Comparison of ENCODE assay signal across 16 mouse cellular contexts in genomic region chr2:7115801-7116200, GRCm38 (mm10).
DNase-seq lines count a peak whose midpoint lies in the region; ATAC-seq and TF ChIP-seq lines count a peak whose summit lies in the region.
"Had no signal": no experiment of that assay in that cellular context is flagged by ENCODE, and none has a peak within 500 bp of the region (broad histone marks: within the 10 kb centered on the region; RNA-seq: fewer than 3 reads in every experiment).

No protein-coding gene starts in this region.

- no peaks in the 10 kb centered on the region for H3K4me1 ChIP-seq in hindbrain, embryonic 11.5 days (replicated peaks; ENCODE audit: control insufficient read depth, insufficient read depth, low read length)
- H3K4me1 ChIP-seq in hindbrain, embryonic 13.5 days (replicated peaks) = peaks cover 14% of the 10 kb centered on the region
- H3K4me1 ChIP-seq in lung, postnatal 0 days (ENCODE audit: insufficient read depth, low read depth, low read length) = no peaks in the 10 kb centered on the region
- peaks cover 20% of the 10 kb centered on the region for H3K4me1 ChIP-seq in neural tube, embryonic 13.5 days (replicated peaks)
- H3K4me1 ChIP-seq: limb, embryonic 13.5 days; lung, embryonic 15.5 days had no signal

- no peak for TF ChIP-seq CTCF in lung, postnatal 0 days (IDR thresholded peaks at IDR 0.05)

- no peak for TF ChIP-seq EP300 in lung, postnatal 0 days (IDR thresholded peaks at IDR 0.05)

- H3K27ac ChIP-seq in hindbrain, embryonic 11.5 days (ENCODE audit: low read depth, low read length) = no peak overlapping the region
- H3K27ac ChIP-seq in hindbrain, embryonic 13.5 days = no peak overlapping the region
- H3K27ac ChIP-seq in lung, postnatal 0 days (ENCODE audit: low read length) = no peak overlapping the region
- H3K27ac ChIP-seq in neural tube, embryonic 13.5 days (replicated peaks) = no peak overlapping the region
- H3K27ac ChIP-seq: embryonic facial prominence, embryonic 12.5 days; forebrain, embryonic 15.5 days; limb, embryonic 13.5 days; lung, embryonic 15.5 days had no signal

- H3K4me3 ChIP-seq in hindbrain, embryonic 11.5 days (ENCODE audit: low read depth, low read length) = no peak overlapping the region
- H3K4me3 ChIP-seq in hindbrain, embryonic 13.5 days = no peak overlapping the region
- H3K4me3 ChIP-seq in lung, postnatal 0 days (ENCODE audit: low read depth, low read length) = no peak overlapping the region
- H3K4me3 ChIP-seq in neural tube, embryonic 13.5 days = no peak overlapping the region
- H3K4me3 ChIP-seq: embryonic facial prominence, embryonic 12.5 days; forebrain, embryonic 15.5 days; limb, embryonic 13.5 days; lung, embryonic 15.5 days had no signal

- no peak overlapping the region for H3K4me2 ChIP-seq in hindbrain, embryonic 11.5 days (replicated peaks; ENCODE audit: low read depth, low read length)
- no peak overlapping the region for H3K4me2 ChIP-seq in hindbrain, embryonic 13.5 days
- H3K4me2 ChIP-seq in lung, postnatal 0 days (replicated peaks; ENCODE audit: low read depth, low read length) = no peak overlapping the region
- no peak overlapping the region for H3K4me2 ChIP-seq in neural tube, embryonic 13.5 days
- H3K4me2 ChIP-seq: embryonic facial prominence, embryonic 12.5 days; forebrain, embryonic 15.5 days; limb, embryonic 13.5 days; lung, embryonic 15.5 days had no signal

- H3K9me3 ChIP-seq in hindbrain, embryonic 11.5 days (ENCODE audit: control insufficient read depth, low read length) = no peaks in the 10 kb centered on the region
- no peaks in the 10 kb centered on the region for H3K9me3 ChIP-seq in hindbrain, embryonic 13.5 days
- H3K9me3 ChIP-seq in lung, postnatal 0 days (ENCODE audit: low read length) = no peaks in the 10 kb centered on the region
- H3K9me3 ChIP-seq in neural tube, embryonic 13.5 days = no peaks in the 10 kb centered on the region
- H3K9me3 ChIP-seq: embryonic facial prominence, embryonic 12.5 days; forebrain, embryonic 15.5 days; limb, embryonic 13.5 days; lung, embryonic 15.5 days had no signal

- WGBS in hindbrain, embryonic 11.5 days = 16% methylated on average over 2 of the region's 2 CpGs
- 20% methylated on average over 2 of the region's 2 CpGs for WGBS in hindbrain, embryonic 13.5 days
- 34% methylated on average over 2 of the region's 2 CpGs for WGBS in lung, postnatal 0 days
- WGBS in neural tube, embryonic 13.5 days = 10% methylated on average over 2 of the region's 2 CpGs

- peak; percentile 24 for DNase-seq in hindbrain, embryonic 11.5 days (ENCODE audit: low spot score)
- no peak for DNase-seq in lung, postnatal 0 days (ENCODE audit: low spot score)
- no peak for DNase-seq in lung, postnatal 25 days (ENCODE audit: low spot score)
- DNase-seq in brain, adult 2 months (ENCODE audit: low read depth, low spot score) = peak; percentile 70
- DNase-seq in testis, postnatal 14 days (ENCODE audit: low spot score) = no peak
- no peak for DNase-seq in adrenal gland, postnatal 36 days
- DNase-seq: cerebellum, adult 11-12 months; gastrocnemius, postnatal 25 days; spleen, adult 18-20 months had no signal

- H3K9ac ChIP-seq in hindbrain, embryonic 11.5 days (ENCODE audit: low read depth, low read length) = no peak overlapping the region
- no peak overlapping the region for H3K9ac ChIP-seq in hindbrain, embryonic 13.5 days
- H3K9ac ChIP-seq in lung, postnatal 0 days (replicated peaks; ENCODE audit: low read depth) = no peak overlapping the region
- H3K9ac ChIP-seq in neural tube, embryonic 13.5 days = no peak overlapping the region
- H3K9ac ChIP-seq: embryonic facial prominence, embryonic 12.5 days; forebrain, embryonic 15.5 days; limb, embryonic 13.5 days; lung, embryonic 15.5 days had no signal

- no peaks in the 10 kb centered on the region for H3K27me3 ChIP-seq in hindbrain, embryonic 11.5 days (ENCODE audit: control insufficient read depth, insufficient read depth, low read length)
- H3K27me3 ChIP-seq in hindbrain, embryonic 13.5 days = 0 out of 2 replicates have a peak, but pooled peaks cover 3% of the 10 kb centered on the region
- H3K27me3 ChIP-seq in lung, postnatal 0 days (replicated peaks; ENCODE audit: insufficient read depth, low read length) = no peaks in the 10 kb centered on the region
- H3K27me3 ChIP-seq in neural tube, embryonic 13.5 days = no peaks in the 10 kb centered on the region
- H3K27me3 ChIP-seq: embryonic facial prominence, embryonic 12.5 days; forebrain, embryonic 15.5 days; limb, embryonic 13.5 days; lung, embryonic 15.5 days had no signal

- no peaks in the 10 kb centered on the region for H3K36me3 ChIP-seq in hindbrain, embryonic 11.5 days (ENCODE audit: control insufficient read depth, insufficient read depth, low read length)
- no peaks in the 10 kb centered on the region for H3K36me3 ChIP-seq in hindbrain, embryonic 13.5 days
- H3K36me3 ChIP-seq in lung, postnatal 0 days (ENCODE audit: insufficient read depth, low read length) = no peaks in the 10 kb centered on the region
- no peaks in the 10 kb centered on the region for H3K36me3 ChIP-seq in neural tube, embryonic 13.5 days
- H3K36me3 ChIP-seq: embryonic facial prominence, embryonic 12.5 days; forebrain, embryonic 15.5 days; limb, embryonic 13.5 days; lung, embryonic 15.5 days had no signal

- ATAC-seq in hindbrain, embryonic 11.5 days (ENCODE audit: low FRiP score) = peak; percentile 67; the same call in 1 of the 2 replicates
- no peak for ATAC-seq in hindbrain, embryonic 13.5 days (ENCODE audit: low FRiP score)
- ATAC-seq in lung, postnatal 0 days = peak; percentile 35; the same call in 1 of the 2 replicates
- ATAC-seq in neural tube, embryonic 13.5 days (ENCODE audit: low read depth) = 0 out of 2 replicates have a peak, but pooled peaks have one; percentile 36
- ATAC-seq: forebrain, embryonic 15.5 days; intestine, postnatal 0 days had no signal

Comparison
In these comparisons a context has a peak if more than half of its experiments do, and no peak if none do; other contexts are left out.
1. DNase-seq: peak in hindbrain, embryonic 11.5 days (single experiment) and brain, adult 2 months (single experiment); none in lung, postnatal 0 days (single experiment), lung, postnatal 25 days (single experiment), testis, postnatal 14 days (single experiment) and adrenal gland, postnatal 36 days (0 of 2).